ENCODE assay signal across 8 mouse cellular contexts in genomic region chr11:120233441-120234135, GRCm38 (mm10). TPM values are rescaled to one million over a fixed set of nuclear protein-coding genes. Genes with fewer than 3 reads are reported as not detected.
A peak's percentile ranks its signal among the peaks of the same experiment; 100 is the strongest.
DNase-seq lines count a peak whose midpoint lies in the region; ATAC-seq and TF ChIP-seq lines count a peak whose summit lies in the region.

No protein-coding gene starts in this region.

- H3K36me3 ChIP-seq in heart, embryonic 13.5 days = no peaks in the 10 kb centered on the region
- no peaks in the 10 kb centered on the region for H3K36me3 ChIP-seq in limb, embryonic 11.5 days (ENCODE audit: control insufficient read depth, insufficient read depth, low read length)
- peaks cover 3% of the 10 kb centered on the region; the same call in 1 of the 2 replicates for H3K36me3 ChIP-seq in midbrain, postnatal 0 days (ENCODE audit: insufficient read depth, low read length)

- peak; percentile 79 for DNase-seq in adrenal gland, adult 2 months
- no peak for DNase-seq in adrenal gland, adult 8-10 months
- peak; percentile 76 for DNase-seq in 3134 (ENCODE audit: extremely low read depth, insufficient read length, low spot score)
- DNase-seq in cerebellum, postnatal 14 days = peak; percentile 73 to 79
- DNase-seq in limb, embryonic 11.5 days (ENCODE audit: low spot score) = peak; percentile 80
- DNase-seq in midbrain, postnatal 0 days (ENCODE audit: low spot score) = peak; percentile 71
- no peak for DNase-seq in c-Kit-positive CD71-positive TER-119-positive erythroid progenitor cells, embryonic 14.5 days (ENCODE audit: low spot score)

- H3K4me2 ChIP-seq in heart, embryonic 13.5 days = peak overlapping the region; percentile 99
- peak overlapping the region; percentile 99 for H3K4me2 ChIP-seq in limb, embryonic 11.5 days (ENCODE audit: low read depth, severe bottlenecking)
- H3K4me2 ChIP-seq in midbrain, postnatal 0 days (ENCODE audit: low read depth, low read length, poor library complexity, severe bottlenecking) = peak overlapping the region; percentile 95

- no peaks in the 10 kb centered on the region for H3K9me3 ChIP-seq in heart, embryonic 13.5 days
- no peaks in the 10 kb centered on the region for H3K9me3 ChIP-seq in limb, embryonic 11.5 days (ENCODE audit: control insufficient read depth, low read length)
- no peaks in the 10 kb centered on the region for H3K9me3 ChIP-seq in midbrain, postnatal 0 days (ENCODE audit: low read length)

- peak overlapping the region; percentile 99 for H3K9ac ChIP-seq in heart, embryonic 13.5 days
- peak overlapping the region; percentile 98 for H3K9ac ChIP-seq in limb, embryonic 11.5 days (ENCODE audit: low read length)
- peak overlapping the region; percentile 100 for H3K9ac ChIP-seq in midbrain, postnatal 0 days (replicated peaks; ENCODE audit: low read length, poor library complexity, severe bottlenecking)

- H3K4me3 ChIP-seq in heart, embryonic 13.5 days = peak overlapping the region; percentile 88
- H3K4me3 ChIP-seq in limb, embryonic 11.5 days (ENCODE audit: low read depth, low read length) = peak overlapping the region; percentile 97
- H3K4me3 ChIP-seq in midbrain, postnatal 0 days (ENCODE audit: low read depth, low read length) = peak overlapping the region; percentile 97

- TF ChIP-seq CTCF in midbrain, postnatal 0 days (IDR thresholded peaks at IDR 0.05) = no peak

- peak overlapping the region; percentile 95 for H3K27ac ChIP-seq in heart, embryonic 13.5 days (replicated peaks)
- H3K27ac ChIP-seq in limb, embryonic 11.5 days (replicated peaks; ENCODE audit: low read depth, low read length) = peak overlapping the region; percentile 95
- peak overlapping the region; percentile 99 for H3K27ac ChIP-seq in midbrain, postnatal 0 days (ENCODE audit: low read depth, low read length)

- no peaks in the 10 kb centered on the region for H3K27me3 ChIP-seq in heart, embryonic 13.5 days (replicated peaks)
- H3K27me3 ChIP-seq in limb, embryonic 11.5 days (ENCODE audit: control insufficient read depth, insufficient read depth, low read length) = no peaks in the 10 kb centered on the region
- H3K27me3 ChIP-seq in midbrain, postnatal 0 days (ENCODE audit: insufficient read depth, low read length) = no peaks in the 10 kb centered on the region

- no peak for ATAC-seq in heart, embryonic 13.5 days (ENCODE audit: extremely low read depth, insufficient number of reproducible peaks, low FRiP score, low TSS enrichment)
- no peak for ATAC-seq in limb, embryonic 11.5 days (ENCODE audit: insufficient number of reproducible peaks, low FRiP score, low TSS enrichment, low read depth)
- ATAC-seq in midbrain, postnatal 0 days (ENCODE audit: low FRiP score) = no peak

- under 1% methylated on average over 51 of the region's 51 CpGs for WGBS in heart, embryonic 13.5 days
- WGBS in limb, embryonic 11.5 days = under 1% methylated on average over 51 of the region's 51 CpGs
- WGBS in midbrain, postnatal 0 days = under 1% methylated on average over 45 of the region's 51 CpGs

- H3K4me1 ChIP-seq in heart, embryonic 13.5 days = peaks cover 32% of the 10 kb centered on the region
- H3K4me1 ChIP-seq in limb, embryonic 11.5 days (ENCODE audit: control insufficient read depth, insufficient read depth, low read length) = peaks cover 27% of the 10 kb centered on the region
- peaks cover 16% of the 10 kb centered on the region for H3K4me1 ChIP-seq in midbrain, postnatal 0 days (ENCODE audit: insufficient read depth, low read length)

RNA-seq across cellular contexts. Expression of gene Bahcc1, which starts 0.8 kb away (rescaled TPM):
- 10 to 100 TPM in 1 of 2 experiments, 1 to 10 TPM in 1; 9.2 to 21.9 TPM for total RNA-seq in adrenal gland, adult 2 months (2021)
- polyA plus RNA-seq in adrenal gland, adult 2 months (2012; rRNA removed) = 17.9 and 19.5 TPM in 2 replicates
- total RNA-seq in adrenal gland, adult 8-10 months (2022) = 10 to 100 TPM; 16.6 to 24.5 (median 19.5) TPM
- 4.4 and 5.2 TPM in 2 replicates for polyA plus RNA-seq in heart, embryonic 13.5 days (2015; fragmentation: Nextera tagmentation; extraction: Ambion mirVana)
- 24.9 and 27.6 TPM in 2 replicates for polyA plus RNA-seq in limb, embryonic 11.5 days (2014; fragmentation: Nextera tagmentation; extraction: Ambion mirVana)
- 39.9 and 49.8 TPM in 2 replicates for total RNA-seq in midbrain, postnatal 0 days (2014; rRNA removed)
- polyA plus RNA-seq in midbrain, postnatal 0 days (2015; fragmentation: Nextera tagmentation; extraction: Ambion mirVana) = 5.9 and 9.5 TPM in 2 replicates

Comparison
In these comparisons a context has a peak if more than half of its experiments do, and no peak if none do; other contexts are left out.
1. DNase-seq: peak in adrenal gland, adult 2 months (single experiment), 3134 (single experiment), cerebellum, postnatal 14 days (2 of 2), limb, embryonic 11.5 days (single experiment) and midbrain, postnatal 0 days (single experiment); none in adrenal gland, adult 8-10 months (single experiment) and c-Kit-positive CD71-positive TER-119-positive erythroid progenitor cells, embryonic 14.5 days (single experiment).
2. Peak in every context shown above with its lines, with median percentiles within 50 percentile points of each other: H3K27ac ChIP-seq, H3K4me2 ChIP-seq, H3K4me3 ChIP-seq and H3K9ac ChIP-seq.